Mouse (Mus musculus): ENCODE data around the gene Kdm1a. TPM values are rescaled to one million over a fixed set of nuclear protein-coding genes. Genes with fewer than 3 reads are reported as not detected.

Gene Kdm1a
- polyA plus RNA-seq, 1 experiment from 2014 or later = 38.9 TPM

DNA sequence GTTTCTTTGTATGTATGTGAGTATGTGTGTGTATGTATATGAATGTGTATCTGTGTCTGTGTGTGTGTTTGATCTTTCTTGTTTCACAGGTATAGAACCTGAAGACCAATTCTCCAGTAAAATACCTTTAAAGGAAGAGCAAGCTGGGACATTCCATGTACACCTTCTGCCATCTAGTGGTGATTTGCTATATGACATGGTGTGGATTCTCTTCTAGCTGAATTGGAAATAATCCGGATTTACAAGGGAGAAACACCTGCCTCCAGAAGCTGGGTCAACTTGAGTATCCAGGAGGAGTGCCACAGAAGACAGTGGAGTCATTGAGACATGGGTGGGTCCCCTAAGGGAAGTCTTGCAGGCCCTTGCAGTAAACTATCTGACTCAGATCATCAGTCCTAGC is 18.8 kb upstream of the Kdm1a start:
- WGBS (ENCODE audit: insufficient replicate concordance) = 6% methylated on average over 1 of the region's 1 CpGs
- H3K4me1 ChIP-seq (ENCODE audit: control insufficient read depth, insufficient read depth, low read length) = no peaks in the 10 kb centered on the region
- H3K27ac ChIP-seq (ENCODE audit: low read depth, low read length) = no peak overlapping the region
- no peak overlapping the region for H3K4me2 ChIP-seq
- peaks cover 9% of the 10 kb centered on the region; the same call in 1 of the 2 replicates for H3K27me3 ChIP-seq (ENCODE audit: control insufficient read depth, insufficient read depth, low read length)
- H3K4me3 ChIP-seq (ENCODE audit: low read depth, low read length) = no peak overlapping the region
- no peak overlapping the region for H3K9ac ChIP-seq (ENCODE audit: low read depth, low read length)
- no peaks in the 10 kb centered on the region for H3K36me3 ChIP-seq (ENCODE audit: control insufficient read depth, insufficient read depth, low read length)
- H3K9me3 ChIP-seq (replicated peaks; ENCODE audit: control insufficient read depth, low read length) = no peaks in the 10 kb centered on the region
- no peak for ATAC-seq (replicated peaks; ENCODE audit: insufficient number of reproducible peaks, low FRiP score, low TSS enrichment)

- Histone ChIP-seq H3K36me3 (ENCODE audit: control insufficient read depth, insufficient read depth, low read length) (no peaks in the 10 kb centered on the region), H3K4me3 (ENCODE audit: low read depth, low read length) (no peak overlapping the region), H3K27me3 (ENCODE audit: control insufficient read depth, insufficient read depth, low read length) (no peaks in the 10 kb centered on the region), H3K4me2 (no peak overlapping the region), H3K4me1 (ENCODE audit: control insufficient read depth, insufficient read depth, low read length) (no peaks in the 10 kb centered on the region), H3K9me3 (replicated peaks; ENCODE audit: control insufficient read depth, low read length) (no peaks in the 10 kb centered on the region), H3K27ac (ENCODE audit: low read depth, low read length) (no peak overlapping the region), H3K9ac (ENCODE audit: low read depth, low read length) (no peak overlapping the region)
- WGBS (ENCODE audit: insufficient replicate concordance) = 62% methylated on average over 7 of the region's 7 CpGs
- no peak for ATAC-seq (replicated peaks; ENCODE audit: insufficient number of reproducible peaks, low FRiP score, low TSS enrichment)
Measured at GRCm38 (mm10) chr4:136613657-136614056, 11.1 kb upstream of the Kdm1a start.

- no peak for ATAC-seq (replicated peaks; ENCODE audit: insufficient number of reproducible peaks, low FRiP score, low TSS enrichment)
- Histone ChIP-seq H3K36me3 (ENCODE audit: control insufficient read depth, insufficient read depth, low read length) (no peaks in the 10 kb centered on the region), H3K4me1 (ENCODE audit: control insufficient read depth, insufficient read depth, low read length) (no peaks in the 10 kb centered on the region), H3K4me2 (no peak within 1 kb of the TSS), H3K27ac (ENCODE audit: low read depth, low read length) (no peak within 1 kb of the TSS), H3K9ac (ENCODE audit: low read depth, low read length) (no peak within 1 kb of the TSS), H3K27me3 (ENCODE audit: control insufficient read depth, insufficient read depth, low read length) (no peaks in the 10 kb centered on the region), H3K4me3 (ENCODE audit: low read depth, low read length) (no peak within 1 kb of the TSS), H3K9me3 (replicated peaks; ENCODE audit: control insufficient read depth, low read length) (no peaks in the 10 kb centered on the region)
- WGBS (ENCODE audit: insufficient replicate concordance) = 60% methylated on average over 4 of the region's 4 CpGs
Measured at GRCm38 (mm10) chr4:136610387-136610856, 7.9 kb upstream of the Kdm1a start, which contains the start of gene Tex46. Gene Tex46 (plus strand): TSS chr4:136610437.

DNA sequence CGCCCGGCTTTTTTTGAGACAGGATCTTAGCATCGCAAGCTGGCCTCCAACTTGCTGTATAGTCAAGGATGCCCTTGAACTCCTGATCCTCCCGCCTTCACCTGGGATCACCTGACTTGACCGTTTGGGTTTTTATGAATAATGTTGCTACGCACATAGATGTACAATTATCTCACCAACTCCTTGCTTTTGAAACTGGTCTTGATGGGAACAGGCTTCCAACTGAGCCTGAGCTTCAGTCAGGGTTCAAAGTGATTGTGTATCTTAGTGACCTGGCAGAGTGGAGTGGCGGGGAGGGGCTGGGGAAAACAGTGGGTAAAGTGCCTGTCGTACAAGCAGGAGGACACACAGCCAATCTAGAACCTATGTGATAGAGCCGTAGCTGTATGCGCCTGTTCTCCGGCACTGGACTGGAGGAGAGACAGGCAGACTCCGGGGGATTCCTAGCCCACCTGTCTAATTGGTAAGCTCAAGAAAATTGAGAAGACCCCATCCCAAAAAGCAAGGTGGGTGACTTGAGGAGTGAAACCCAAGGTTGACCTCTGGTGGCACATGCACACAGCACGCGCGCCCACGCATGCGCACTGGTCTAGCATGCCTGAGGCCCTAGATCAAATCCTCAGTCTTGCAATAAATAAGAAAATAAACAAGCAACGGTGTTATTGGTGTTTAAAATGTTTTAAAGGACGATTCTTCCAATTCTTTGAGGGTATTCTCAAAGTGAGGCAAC is 3.4 kb upstream of the Kdm1a start:
- Histone ChIP-seq H3K27me3 (ENCODE audit: control insufficient read depth, insufficient read depth, low read length) (no peaks in the 10 kb centered on the region), H3K4me2 (no peak overlapping the region), H3K4me1 (ENCODE audit: control insufficient read depth, insufficient read depth, low read length) (peaks cover 4% of the 10 kb centered on the region), H3K9me3 (replicated peaks; ENCODE audit: control insufficient read depth, low read length) (no peaks in the 10 kb centered on the region), H3K9ac (ENCODE audit: low read depth, low read length) (no peak overlapping the region), H3K27ac (ENCODE audit: low read depth, low read length) (no peak overlapping the region), H3K4me3 (ENCODE audit: low read depth, low read length) (no peak overlapping the region), H3K36me3 (ENCODE audit: control insufficient read depth, insufficient read depth, low read length) (no peaks in the 10 kb centered on the region)
- no peak for ATAC-seq (replicated peaks; ENCODE audit: insufficient number of reproducible peaks, low FRiP score, low TSS enrichment)
- WGBS (ENCODE audit: insufficient replicate concordance) = 88% methylated on average over 19 of the region's 19 CpGs

DNA sequence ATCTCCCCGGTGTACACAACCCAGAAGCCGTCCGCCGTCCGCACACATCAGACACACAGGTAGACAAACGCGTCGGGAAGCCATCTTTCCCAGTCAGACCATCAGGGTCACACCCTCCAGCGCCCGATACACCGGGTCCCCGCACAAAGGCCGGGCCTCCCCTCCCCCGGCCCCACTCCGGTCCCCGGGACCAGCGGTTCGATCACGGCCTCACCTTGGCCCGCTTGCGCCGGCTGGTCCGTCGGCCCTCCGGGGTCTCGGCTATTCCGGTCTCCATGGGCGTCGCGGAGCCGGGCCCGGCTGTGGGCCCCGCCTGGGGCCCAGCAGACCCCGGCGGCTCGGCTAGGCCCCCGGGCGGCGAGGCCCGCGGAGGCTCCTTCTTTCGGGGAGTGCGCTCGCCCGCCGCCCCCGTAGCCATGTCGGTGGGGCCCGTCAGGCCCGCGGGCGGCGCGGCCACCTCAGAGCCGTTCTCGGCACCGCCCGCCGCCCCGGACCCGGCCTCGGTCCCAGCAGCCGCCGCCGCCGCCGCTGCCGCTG is 437 bp downstream of the Kdm1a start:
- Histone ChIP-seq H3K27me3 (ENCODE audit: control insufficient read depth, insufficient read depth, low read length) (no peaks in the 10 kb centered on the region), H3K27ac (ENCODE audit: low read depth, low read length) (peak overlapping the region; percentile 90), H3K4me2 (peak overlapping the region; percentile 73), H3K36me3 (ENCODE audit: control insufficient read depth, insufficient read depth, low read length) (no peaks in the 10 kb centered on the region), H3K9me3 (replicated peaks; ENCODE audit: control insufficient read depth, low read length) (no peaks in the 10 kb centered on the region), H3K4me1 (ENCODE audit: control insufficient read depth, insufficient read depth, low read length) (peaks cover 14% of the 10 kb centered on the region), H3K9ac (ENCODE audit: low read depth, low read length) (peak overlapping the region; percentile 99), H3K4me3 (ENCODE audit: low read depth, low read length) (peak overlapping the region; percentile 100)
- under 1% methylated on average over 55 of the region's 68 CpGs for WGBS (ENCODE audit: insufficient replicate concordance)
- ATAC-seq (replicated peaks; ENCODE audit: insufficient number of reproducible peaks, low FRiP score, low TSS enrichment) = peak; percentile 53

DNA sequence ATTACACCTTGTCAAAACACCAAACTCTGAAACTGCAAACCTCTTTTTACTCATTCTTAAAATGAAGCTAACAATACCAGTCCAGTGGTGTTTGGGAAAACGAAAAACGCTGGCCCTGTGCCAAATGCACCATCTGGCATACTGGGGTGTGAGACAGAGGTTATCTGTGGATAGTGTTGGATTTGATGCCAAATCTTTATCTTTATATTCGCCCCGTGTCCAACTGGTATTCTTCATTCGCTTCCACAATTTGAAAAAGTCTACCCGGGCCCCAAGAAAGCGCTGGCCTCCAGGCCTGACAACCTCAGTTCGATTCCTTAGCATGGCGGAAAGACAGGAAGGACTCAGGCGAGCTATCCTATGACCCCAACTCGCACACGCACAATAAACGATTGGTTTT is 1.0 kb downstream of the Kdm1a start:
- no peaks in the 10 kb centered on the region for H3K9me3 ChIP-seq (replicated peaks; ENCODE audit: control insufficient read depth, low read length)
- H3K4me1 ChIP-seq (ENCODE audit: control insufficient read depth, insufficient read depth, low read length) = peaks cover 14% of the 10 kb centered on the region
- peak overlapping the region; percentile 90; the same call in 1 of the 2 replicates for H3K27ac ChIP-seq (ENCODE audit: low read depth, low read length)
- no peaks in the 10 kb centered on the region for H3K27me3 ChIP-seq (ENCODE audit: control insufficient read depth, insufficient read depth, low read length)
- WGBS (ENCODE audit: insufficient replicate concordance) = under 1% methylated on average over 13 of the region's 13 CpGs
- no peaks in the 10 kb centered on the region for H3K36me3 ChIP-seq (ENCODE audit: control insufficient read depth, insufficient read depth, low read length)
- H3K4me3 ChIP-seq (ENCODE audit: low read depth, low read length) = peak overlapping the region; percentile 100
- peak overlapping the region; percentile 73 for H3K4me2 ChIP-seq
- peak overlapping the region; percentile 99 for H3K9ac ChIP-seq (ENCODE audit: low read depth, low read length)
- 0 out of 2 replicates have a peak, but pooled peaks have one; percentile 31 for ATAC-seq (replicated peaks; ENCODE audit: insufficient number of reproducible peaks, low FRiP score, low TSS enrichment)

DNA sequence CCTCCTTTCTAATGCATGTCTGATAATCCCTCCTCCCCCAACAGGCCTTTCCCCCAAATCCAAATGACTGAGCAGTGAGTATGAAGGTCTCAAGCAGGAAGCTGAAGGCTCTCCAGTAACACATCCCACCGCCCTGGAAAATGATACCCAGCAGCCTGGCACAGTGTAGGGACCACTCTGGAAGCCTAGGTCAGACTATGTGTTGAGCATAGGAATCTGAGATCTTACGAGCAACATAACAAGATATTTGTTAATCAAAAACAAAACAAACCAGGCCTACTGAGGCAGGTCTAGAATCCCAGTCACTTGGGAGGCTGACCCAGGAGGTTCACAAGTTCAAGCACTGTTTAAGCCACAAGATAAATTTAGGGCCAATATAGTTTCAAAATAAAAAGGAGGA is 2.0 kb downstream of the Kdm1a start:
- Histone ChIP-seq H3K9ac (ENCODE audit: low read depth, low read length) (no peak overlapping the region), H3K36me3 (ENCODE audit: control insufficient read depth, insufficient read depth, low read length) (no peaks in the 10 kb centered on the region), H3K27me3 (ENCODE audit: control insufficient read depth, insufficient read depth, low read length) (no peaks in the 10 kb centered on the region), H3K4me1 (ENCODE audit: control insufficient read depth, insufficient read depth, low read length) (peaks cover 14% of the 10 kb centered on the region), H3K4me3 (ENCODE audit: low read depth, low read length) (peak overlapping the region; percentile 100; the same call in 1 of the 2 replicates), H3K9me3 (replicated peaks; ENCODE audit: control insufficient read depth, low read length) (no peaks in the 10 kb centered on the region), H3K4me2 (peak overlapping the region; percentile 73), H3K27ac (ENCODE audit: low read depth, low read length) (no peak overlapping the region)
- no peak for ATAC-seq (replicated peaks; ENCODE audit: insufficient number of reproducible peaks, low FRiP score, low TSS enrichment)
- whole genome bisulfite sequencing (ENCODE audit: insufficient replicate concordance) = 84% methylated on average over 2 of the region's 2 CpGs

DNA sequence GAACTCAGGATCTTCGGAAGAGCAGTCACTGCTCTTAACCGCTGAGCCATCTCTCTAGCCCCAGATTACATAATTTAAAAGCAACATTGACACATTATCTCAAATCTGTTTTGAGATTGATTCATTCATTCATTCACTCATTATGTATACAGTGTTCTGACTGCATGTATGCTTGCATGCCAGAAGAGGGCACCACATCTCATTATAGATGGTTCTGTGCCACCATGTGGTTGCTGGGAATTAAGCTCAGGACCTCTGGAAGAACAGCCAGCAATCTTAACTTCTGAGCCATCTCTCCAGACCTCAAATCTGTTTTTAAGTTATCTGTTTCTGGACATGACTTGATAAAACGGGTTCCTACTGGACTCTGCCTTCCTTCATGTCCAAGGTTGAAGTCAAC is 2.7 kb downstream of the Kdm1a start:
- H3K4me2 ChIP-seq = no peak overlapping the region
- no peak overlapping the region for H3K27ac ChIP-seq (ENCODE audit: low read depth, low read length)
- no peak overlapping the region for H3K9ac ChIP-seq (ENCODE audit: low read depth, low read length)
- H3K9me3 ChIP-seq (replicated peaks; ENCODE audit: control insufficient read depth, low read length) = no peaks in the 10 kb centered on the region
- H3K36me3 ChIP-seq (ENCODE audit: control insufficient read depth, insufficient read depth, low read length) = no peaks in the 10 kb centered on the region
- WGBS (ENCODE audit: insufficient replicate concordance) = 87% methylated on average over 3 of the region's 3 CpGs
- H3K4me1 ChIP-seq (ENCODE audit: control insufficient read depth, insufficient read depth, low read length) = peaks cover 14% of the 10 kb centered on the region
- no peaks in the 10 kb centered on the region for H3K27me3 ChIP-seq (ENCODE audit: control insufficient read depth, insufficient read depth, low read length)
- no peak overlapping the region for H3K4me3 ChIP-seq (ENCODE audit: low read depth, low read length)
- no peak for ATAC-seq (replicated peaks; ENCODE audit: insufficient number of reproducible peaks, low FRiP score, low TSS enrichment)

Data from heart, embryonic 11.5 days (tissue).